Mouse (Mus musculus): ENCODE measurements around the gene Umodl1.

DNA sequence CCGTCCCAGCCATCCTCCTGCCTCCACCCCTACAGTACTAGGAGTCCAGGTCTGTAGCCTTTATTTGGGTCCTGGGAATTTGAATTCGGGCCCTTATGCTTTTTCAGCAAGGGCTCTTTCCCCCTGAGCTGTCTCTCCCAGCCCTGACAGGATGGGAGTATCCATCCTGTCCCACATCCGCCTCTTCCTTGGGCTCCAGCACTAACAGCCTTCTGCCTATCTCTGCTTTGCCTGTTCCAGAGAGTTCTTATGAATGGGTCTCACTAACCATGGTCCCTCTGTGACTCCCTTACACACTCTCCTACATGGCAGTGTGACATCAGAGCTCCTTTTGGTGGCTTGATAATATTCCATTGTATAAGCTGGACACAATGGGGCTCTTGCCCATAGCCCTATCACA, 52.9 kb downstream of the Umodl1 start:
- TF ChIP-seq POLR2AphosphoS2 (IDR thresholded peaks at IDR 0.05; ENCODE audit: insufficient read length, low read depth), result no peak
- no peak for TF ChIP-seq E2F4 (IDR thresholded peaks at IDR 0.05; ENCODE audit: insufficient read depth)
- no peak for TF ChIP-seq SRF (IDR thresholded peaks at IDR 0.05; ENCODE audit: control insufficient read depth, insufficient read length, low read depth)
- TF ChIP-seq MAX (IDR thresholded peaks at IDR 0.05; ENCODE audit: low read depth), result no peak
- no peak for TF ChIP-seq POLR2A (IDR thresholded peaks at IDR 0.05; ENCODE audit: insufficient read length, low read depth)
- TF ChIP-seq MYOD1 (IDR thresholded peaks at IDR 0.05; ENCODE audit: control insufficient read depth in 1 of 3, insufficient read length in 2 of 3, low read depth in 2 of 3), result no peak
